Mouse (Mus musculus): ENCODE measurements around the gene Krt33b. TPM values are rescaled to one million over a fixed set of nuclear protein-coding genes. Genes with fewer than 3 reads are reported as not detected.

Gene Krt33b
- polyA plus RNA-seq, 1 experiment from 2014 or later = not detected

DNA sequence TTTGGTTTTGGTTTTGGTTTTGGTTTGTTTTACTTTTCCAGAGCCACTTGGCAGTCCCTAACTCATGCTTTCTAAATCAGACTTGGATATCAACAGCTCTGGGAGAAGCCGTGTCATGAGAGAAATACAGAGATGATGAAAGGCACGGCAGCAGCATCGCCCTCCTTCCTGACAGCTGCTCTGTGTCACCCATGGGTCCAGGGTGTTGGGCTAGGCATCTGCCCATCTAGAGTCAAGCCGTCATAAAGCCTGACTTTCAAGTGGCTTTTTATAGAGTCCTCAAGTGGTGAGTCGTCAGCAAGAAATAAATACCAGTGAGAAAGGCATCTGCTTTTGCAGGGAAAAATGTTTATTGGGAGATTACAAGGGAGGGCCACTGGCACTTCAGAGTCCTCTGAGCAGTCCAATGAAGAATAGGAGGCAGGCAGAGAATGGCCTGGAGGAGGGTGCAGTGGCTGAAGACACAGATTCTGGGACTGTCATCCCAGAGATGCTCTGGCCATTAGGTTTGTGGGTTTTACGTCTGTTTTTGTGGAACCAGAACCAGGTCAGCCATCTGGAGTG lies 16.7 kb upstream of the Krt33b start:
- WGBS = 89% methylated on average over 6 of the region's 6 CpGs

DNA sequence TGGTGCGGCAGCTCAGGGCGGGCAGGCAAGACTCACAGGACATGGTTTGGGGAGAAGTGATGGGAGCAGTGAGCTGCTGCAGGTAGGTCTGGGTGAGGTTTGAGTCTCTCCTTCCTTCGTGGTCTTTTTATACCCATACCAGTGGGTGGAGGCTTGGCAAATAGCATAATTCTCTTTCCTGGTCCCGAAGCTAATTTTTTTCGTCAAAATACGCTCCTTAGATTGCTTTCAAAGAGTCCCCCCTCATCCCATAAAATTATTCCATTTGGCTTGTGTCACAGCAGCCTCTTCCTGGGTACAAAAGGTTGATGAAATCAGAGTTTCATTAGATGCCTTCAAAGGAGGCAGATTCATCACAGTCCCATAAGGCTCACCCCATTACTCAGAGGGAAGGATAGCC lies 11.8 kb upstream of the Krt33b start, which contains the start of gene Krt34:
TSS of gene Krt34 (minus strand) at position 101 of the 400 bp plus-strand sequence.
- H3K4me1 ChIP-seq (replicated peaks; ENCODE audit: control insufficient read depth, insufficient read depth, low read length) = no peaks in the 10 kb centered on the region
- no peaks in the 10 kb centered on the region for H3K9me3 ChIP-seq (ENCODE audit: control insufficient read depth, low read length)
- H3K27ac ChIP-seq (ENCODE audit: low read depth, low read length) = no peak within 1 kb of the TSS
- DNase-seq (ENCODE audit: low spot score) (no peak), ATAC-seq (ENCODE audit: low FRiP score) (no peak)
- H3K9ac ChIP-seq (ENCODE audit: low read depth, low read length) = no peak within 1 kb of the TSS
- H3K4me2 ChIP-seq (replicated peaks; ENCODE audit: low read depth, low read length) = no peak within 1 kb of the TSS
- H3K4me3 ChIP-seq (ENCODE audit: low read depth, low read length) = no peak within 1 kb of the TSS
- H3K27me3 ChIP-seq (ENCODE audit: control insufficient read depth, insufficient read depth, low read length) = no peaks in the 10 kb centered on the region
- 88% methylated on average over 6 of the region's 6 CpGs for WGBS
- H3K36me3 ChIP-seq (ENCODE audit: control insufficient read depth, insufficient read depth, low read length) = no peaks in the 10 kb centered on the region

More for the DNA sequence above, 16.7 kb upstream of the Krt33b start:
- ATAC-seq (ENCODE audit: low FRiP score) (no peak), DNase-seq (ENCODE audit: low spot score) (no peak)
- H3K4me2 ChIP-seq (replicated peaks; ENCODE audit: low read depth, low read length) = no peak overlapping the region
- no peaks in the 10 kb centered on the region for H3K27me3 ChIP-seq (ENCODE audit: control insufficient read depth, insufficient read depth, low read length)
- no peaks in the 10 kb centered on the region for H3K36me3 ChIP-seq (ENCODE audit: control insufficient read depth, insufficient read depth, low read length)
- H3K9ac ChIP-seq (ENCODE audit: low read depth, low read length) = no peak overlapping the region
- no peaks in the 10 kb centered on the region for H3K4me1 ChIP-seq (replicated peaks; ENCODE audit: control insufficient read depth, insufficient read depth, low read length)
- H3K4me3 ChIP-seq (ENCODE audit: low read depth, low read length) = no peak overlapping the region
- no peak overlapping the region for H3K27ac ChIP-seq (ENCODE audit: low read depth, low read length)
- H3K9me3 ChIP-seq (ENCODE audit: control insufficient read depth, low read length) = no peaks in the 10 kb centered on the region

DNA sequence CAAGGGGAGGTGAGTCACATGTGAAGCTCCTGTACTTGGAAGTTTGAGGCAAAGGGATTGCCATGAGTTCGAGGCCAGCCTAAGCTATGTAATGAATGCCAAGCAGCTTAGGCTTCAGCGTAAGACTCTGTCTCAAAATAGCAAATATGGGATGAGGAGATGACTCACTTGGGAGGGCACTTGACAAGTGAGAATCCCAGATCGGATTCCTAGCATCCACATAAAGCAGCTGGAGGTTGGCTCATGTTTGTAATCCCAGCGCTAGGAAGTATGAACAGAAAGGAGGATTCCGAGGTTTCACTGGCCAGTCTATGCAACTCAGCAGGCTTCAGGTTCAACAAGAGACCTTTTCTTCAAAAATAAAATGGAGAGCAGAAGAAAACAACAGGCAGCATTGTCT lies 8.2 kb downstream of the Krt33b start:
- no peak for ATAC-seq (ENCODE audit: low FRiP score)
- H3K27me3 ChIP-seq (ENCODE audit: control insufficient read depth, insufficient read depth, low read length) = no peaks in the 10 kb centered on the region
- H3K4me2 ChIP-seq (replicated peaks; ENCODE audit: low read depth, low read length) = no peak overlapping the region
- H3K4me1 ChIP-seq (replicated peaks; ENCODE audit: control insufficient read depth, insufficient read depth, low read length) = no peaks in the 10 kb centered on the region
- H3K9ac ChIP-seq (ENCODE audit: low read depth, low read length) = no peak overlapping the region
- H3K4me3 ChIP-seq (ENCODE audit: low read depth, low read length) = no peak overlapping the region
- H3K36me3 ChIP-seq (ENCODE audit: control insufficient read depth, insufficient read depth, low read length) = no peaks in the 10 kb centered on the region
- no peaks in the 10 kb centered on the region for H3K9me3 ChIP-seq (ENCODE audit: control insufficient read depth, low read length)
- no peak for DNase-seq (ENCODE audit: low spot score)
- H3K27ac ChIP-seq (ENCODE audit: low read depth, low read length) = no peak overlapping the region
- 89% methylated on average over 5 of the region's 5 CpGs for WGBS

DNA sequence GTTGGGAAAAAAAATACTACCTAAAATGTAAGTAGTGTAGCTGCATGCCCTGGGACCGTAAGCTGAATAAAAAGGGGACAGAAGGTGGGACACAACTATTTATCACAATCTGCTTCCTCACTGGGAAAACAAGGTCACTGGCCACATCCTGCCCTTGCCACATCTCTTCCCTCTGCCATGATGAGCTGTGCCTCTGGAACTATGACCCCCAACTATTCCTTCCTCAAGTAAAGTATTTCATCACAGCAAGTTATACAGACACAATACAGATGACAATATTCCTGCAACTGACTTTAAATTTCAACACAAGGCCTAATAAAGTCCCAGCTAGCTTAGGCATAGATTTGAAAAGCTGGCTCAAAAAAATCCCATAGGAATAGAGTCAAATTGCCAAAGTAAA lies 10.2 kb downstream of the Krt33b start:
- ATAC-seq (ENCODE audit: low FRiP score) (no peak), DNase-seq (ENCODE audit: low spot score) (no peak)
- 96% methylated on average over 1 of the region's 1 CpGs for WGBS
- Histone ChIP-seq H3K4me3 (ENCODE audit: low read depth, low read length) (no peak overlapping the region), H3K27ac (ENCODE audit: low read depth, low read length) (no peak overlapping the region), H3K9me3 (ENCODE audit: control insufficient read depth, low read length) (no peaks in the 10 kb centered on the region), H3K4me1 (replicated peaks; ENCODE audit: control insufficient read depth, insufficient read depth, low read length) (no peaks in the 10 kb centered on the region), H3K9ac (ENCODE audit: low read depth, low read length) (no peak overlapping the region), H3K27me3 (ENCODE audit: control insufficient read depth, insufficient read depth, low read length) (no peaks in the 10 kb centered on the region), H3K4me2 (replicated peaks; ENCODE audit: low read depth, low read length) (no peak overlapping the region), H3K36me3 (ENCODE audit: control insufficient read depth, insufficient read depth, low read length) (no peaks in the 10 kb centered on the region)

DNA sequence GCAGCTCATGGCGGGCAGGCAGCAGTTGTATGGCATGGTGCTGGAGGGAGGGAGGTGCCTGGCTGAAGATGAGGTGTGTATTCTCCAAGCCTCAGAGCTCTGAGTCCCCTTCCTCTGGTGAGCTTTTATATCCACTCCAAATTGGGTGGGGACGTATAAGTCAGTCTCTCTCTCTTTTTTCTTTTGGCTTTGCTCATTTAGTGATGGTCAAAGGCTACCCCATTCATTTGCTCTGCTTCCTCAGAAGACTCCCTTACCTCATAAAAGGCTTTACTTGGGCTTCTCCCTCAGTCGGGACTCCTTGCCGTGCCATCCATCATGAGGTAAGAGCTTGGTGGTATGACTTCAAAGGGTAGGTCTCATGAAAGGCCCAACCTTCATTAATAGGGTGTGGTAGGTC lies 13.6 kb downstream of the Krt33b start, which contains the start of gene Krt33a:
TSS of gene Krt33a (minus strand) at position 101 of the 400 bp plus-strand sequence.
- H3K36me3 ChIP-seq (ENCODE audit: control insufficient read depth, insufficient read depth, low read length) = no peaks in the 10 kb centered on the region
- ATAC-seq (ENCODE audit: low FRiP score) (no peak), DNase-seq (ENCODE audit: low spot score) (no peak)
- H3K9ac ChIP-seq (ENCODE audit: low read depth, low read length) = no peak within 1 kb of the TSS
- H3K4me2 ChIP-seq (replicated peaks; ENCODE audit: low read depth, low read length) = no peak within 1 kb of the TSS
- WGBS = 78% methylated on average over 3 of the region's 4 CpGs
- H3K27ac ChIP-seq (ENCODE audit: low read depth, low read length) = no peak within 1 kb of the TSS
- H3K9me3 ChIP-seq (ENCODE audit: control insufficient read depth, low read length) = no peaks in the 10 kb centered on the region
- no peaks in the 10 kb centered on the region for H3K27me3 ChIP-seq (ENCODE audit: control insufficient read depth, insufficient read depth, low read length)
- no peaks in the 10 kb centered on the region for H3K4me1 ChIP-seq (replicated peaks; ENCODE audit: control insufficient read depth, insufficient read depth, low read length)
- H3K4me3 ChIP-seq (ENCODE audit: low read depth, low read length) = no peak within 1 kb of the TSS

DNA sequence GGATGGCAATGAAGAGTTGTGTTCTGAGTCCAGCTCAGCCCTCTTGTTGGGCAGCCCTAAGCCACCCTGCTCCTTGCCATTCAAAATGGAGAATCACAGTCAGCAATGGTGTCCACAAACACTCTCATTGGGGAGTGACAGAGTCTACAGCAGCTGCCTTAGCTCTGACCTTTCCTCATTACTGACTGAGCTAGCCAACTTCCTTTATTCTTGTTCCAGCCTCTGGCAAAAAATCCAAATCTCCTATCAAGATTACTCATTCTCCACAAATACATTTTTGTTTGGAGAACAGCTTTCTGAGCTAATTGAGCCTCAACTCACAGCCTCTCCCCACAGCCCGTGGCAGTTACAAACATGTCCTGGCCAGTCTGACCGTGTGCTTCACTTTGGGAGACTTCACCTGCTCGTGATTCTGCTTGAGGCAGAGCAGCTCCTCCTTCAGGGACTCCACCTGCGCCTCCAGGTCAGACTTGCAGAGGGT lies 15.9 kb downstream of the Krt33b start:
- no peaks in the 10 kb centered on the region for H3K27me3 ChIP-seq (ENCODE audit: control insufficient read depth, insufficient read depth, low read length)
- no peaks in the 10 kb centered on the region for H3K9me3 ChIP-seq (ENCODE audit: control insufficient read depth, low read length)
- H3K4me1 ChIP-seq (replicated peaks; ENCODE audit: control insufficient read depth, insufficient read depth, low read length) = no peaks in the 10 kb centered on the region
- no peak for DNase-seq (ENCODE audit: low spot score)
- H3K9ac ChIP-seq (ENCODE audit: low read depth, low read length) = no peak overlapping the region
- no peak overlapping the region for H3K4me2 ChIP-seq (replicated peaks; ENCODE audit: low read depth, low read length)
- 85% methylated on average over 4 of the region's 4 CpGs for WGBS
- H3K27ac ChIP-seq (ENCODE audit: low read depth, low read length) = no peak overlapping the region
- ATAC-seq (ENCODE audit: low FRiP score) = no peak
- H3K4me3 ChIP-seq (ENCODE audit: low read depth, low read length) = no peak overlapping the region
- H3K36me3 ChIP-seq (ENCODE audit: control insufficient read depth, insufficient read depth, low read length) = no peaks in the 10 kb centered on the region

DNA sequence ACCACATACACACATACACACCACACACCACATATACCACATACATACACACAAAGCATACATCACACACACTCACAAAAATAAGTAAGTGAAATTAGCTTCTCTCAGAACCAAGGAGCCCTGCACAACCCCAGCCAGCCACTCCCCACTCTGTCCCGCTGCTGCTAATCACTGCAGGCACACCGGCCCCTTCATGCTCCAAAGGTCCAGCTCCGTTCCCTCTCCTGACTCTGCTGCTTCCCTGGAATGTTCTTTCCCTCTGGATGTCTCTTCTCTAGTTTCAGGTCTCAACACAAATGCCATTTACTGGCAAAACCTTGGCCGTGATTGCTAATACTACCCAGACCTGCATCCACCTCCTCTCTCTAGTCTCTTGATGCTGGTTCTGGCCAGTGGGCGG lies 19.0 kb downstream of the Krt33b start:
- Histone ChIP-seq H3K4me1 (replicated peaks; ENCODE audit: control insufficient read depth, insufficient read depth, low read length) (no peaks in the 10 kb centered on the region), H3K27me3 (ENCODE audit: control insufficient read depth, insufficient read depth, low read length) (no peaks in the 10 kb centered on the region), H3K9me3 (ENCODE audit: control insufficient read depth, low read length) (no peaks in the 10 kb centered on the region), H3K4me2 (replicated peaks; ENCODE audit: low read depth, low read length) (no peak overlapping the region), H3K36me3 (ENCODE audit: control insufficient read depth, insufficient read depth, low read length) (no peaks in the 10 kb centered on the region), H3K9ac (ENCODE audit: low read depth, low read length) (no peak overlapping the region), H3K4me3 (ENCODE audit: low read depth, low read length) (no peak overlapping the region), H3K27ac (ENCODE audit: low read depth, low read length) (no peak overlapping the region)
- 90% methylated on average over 5 of the region's 5 CpGs for WGBS
- DNase-seq (ENCODE audit: low spot score) (no peak), ATAC-seq (ENCODE audit: low FRiP score) (no peak)

DNA sequence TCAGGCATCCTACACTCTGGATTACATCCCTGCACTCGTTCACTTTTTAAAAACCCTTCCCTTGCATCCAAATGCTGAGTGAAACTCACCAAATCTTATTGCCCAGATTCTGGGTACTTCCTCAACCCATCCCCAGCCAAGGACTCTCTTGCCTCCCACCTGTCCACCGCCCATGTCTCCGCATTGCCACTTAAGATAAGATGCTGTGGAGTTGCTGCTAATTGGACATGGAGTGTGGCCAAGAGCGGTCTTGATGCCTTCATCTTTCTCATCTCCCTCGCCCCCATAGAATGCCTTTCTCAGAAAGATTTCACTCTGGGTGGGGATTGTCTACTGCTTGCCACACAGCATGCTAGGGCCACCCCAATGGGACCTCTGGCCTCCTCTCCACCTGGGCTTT lies 21.3 kb downstream of the Krt33b start:
- H3K9ac ChIP-seq (ENCODE audit: low read depth, low read length) = no peak overlapping the region
- no peaks in the 10 kb centered on the region for H3K9me3 ChIP-seq (ENCODE audit: control insufficient read depth, low read length)
- H3K36me3 ChIP-seq (ENCODE audit: control insufficient read depth, insufficient read depth, low read length) = no peaks in the 10 kb centered on the region
- H3K27me3 ChIP-seq (ENCODE audit: control insufficient read depth, insufficient read depth, low read length) = no peaks in the 10 kb centered on the region
- 88% methylated on average over 5 of the region's 5 CpGs for WGBS
- ATAC-seq (ENCODE audit: low FRiP score) = no peak
- H3K4me2 ChIP-seq (replicated peaks; ENCODE audit: low read depth, low read length) = no peak overlapping the region
- H3K4me3 ChIP-seq (ENCODE audit: low read depth, low read length) = no peak overlapping the region
- no peak overlapping the region for H3K27ac ChIP-seq (ENCODE audit: low read depth, low read length)
- DNase-seq (ENCODE audit: low spot score) = no peak
- H3K4me1 ChIP-seq (replicated peaks; ENCODE audit: control insufficient read depth, insufficient read depth, low read length) = no peaks in the 10 kb centered on the region

DNA sequence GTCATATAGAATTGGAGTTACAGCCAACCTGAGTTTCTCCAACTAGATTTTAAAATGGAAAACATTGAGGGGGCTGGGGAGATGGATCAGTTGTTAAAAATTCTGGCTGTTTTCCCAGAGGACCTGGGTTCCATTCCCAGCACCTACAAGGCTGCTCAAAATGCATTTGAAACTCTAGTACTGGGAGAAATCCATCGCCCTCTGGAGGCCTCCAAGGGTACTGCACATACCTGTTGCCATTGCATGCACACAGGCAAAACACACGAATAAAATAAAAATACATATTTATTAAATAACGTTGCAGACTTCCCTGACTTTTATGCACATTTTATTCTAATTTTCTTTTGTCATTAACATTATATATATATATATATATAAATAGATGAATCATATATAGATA lies 23.0 kb downstream of the Krt33b start:
- no peak overlapping the region for H3K27ac ChIP-seq (ENCODE audit: low read depth, low read length)
- WGBS = 54% methylated on average over 3 of the region's 3 CpGs
- H3K27me3 ChIP-seq (ENCODE audit: control insufficient read depth, insufficient read depth, low read length) = no peaks in the 10 kb centered on the region
- ATAC-seq (ENCODE audit: low FRiP score) (no peak), DNase-seq (ENCODE audit: low spot score) (peak; percentile 18)
- no peak overlapping the region for H3K4me3 ChIP-seq (ENCODE audit: low read depth, low read length)
- H3K9ac ChIP-seq (ENCODE audit: low read depth, low read length) = no peak overlapping the region
- no peaks in the 10 kb centered on the region for H3K9me3 ChIP-seq (ENCODE audit: control insufficient read depth, low read length)
- H3K36me3 ChIP-seq (ENCODE audit: control insufficient read depth, insufficient read depth, low read length) = no peaks in the 10 kb centered on the region
- no peaks in the 10 kb centered on the region for H3K4me1 ChIP-seq (replicated peaks; ENCODE audit: control insufficient read depth, insufficient read depth, low read length)
- H3K4me2 ChIP-seq (replicated peaks; ENCODE audit: low read depth, low read length) = no peak overlapping the region

Measured in hindbrain, embryonic 11.5 days (tissue).